Mouse (Mus musculus) spleen, postnatal 4 days (tissue): ENCODE measurements at regions not wholly inside any gene's neighbourhood (a gene's known extent, or its start where the extent isn't known, plus 50 kb on each side); places are given as distances from the start of the nearest gene placed in this dataset.

Experiments used
- DNase-seq, 2 experiments: peaks; one replicate each; pipeline ENCODE4 v3.0.0; 2022; ENCODE audit warnings: low spot score in 2 of 2

GRCm38 (mm10) chr13:99641386-99642165 is 125.2 kb upstream of the Map1b start:
- no peak for DNase-seq

- DNase-seq: no peak
Observed at GRCm38 (mm10) chr13:99632706-99633105, 116.4 kb upstream of the Map1b start.

DNA sequence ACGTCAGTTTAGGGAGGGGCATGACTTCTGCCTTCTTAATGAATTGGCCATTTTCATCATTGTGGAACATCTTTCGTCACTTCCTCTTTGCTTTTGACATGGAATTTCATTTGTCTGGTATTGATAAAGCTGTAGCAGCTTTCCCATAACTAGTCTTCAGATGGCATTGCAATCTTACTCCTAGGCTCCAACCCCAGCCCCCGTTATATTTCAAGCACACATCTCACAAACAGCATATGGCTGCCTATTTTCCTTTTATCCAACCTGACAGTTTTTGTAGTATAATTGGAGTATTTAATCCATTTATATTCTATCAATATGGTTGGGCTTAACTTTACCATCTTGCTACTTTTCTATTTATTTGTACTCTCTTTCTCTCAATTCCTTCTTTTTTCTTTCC is 114.5 kb upstream of the Map1b start:
- DNase-seq: no peak

DNA sequence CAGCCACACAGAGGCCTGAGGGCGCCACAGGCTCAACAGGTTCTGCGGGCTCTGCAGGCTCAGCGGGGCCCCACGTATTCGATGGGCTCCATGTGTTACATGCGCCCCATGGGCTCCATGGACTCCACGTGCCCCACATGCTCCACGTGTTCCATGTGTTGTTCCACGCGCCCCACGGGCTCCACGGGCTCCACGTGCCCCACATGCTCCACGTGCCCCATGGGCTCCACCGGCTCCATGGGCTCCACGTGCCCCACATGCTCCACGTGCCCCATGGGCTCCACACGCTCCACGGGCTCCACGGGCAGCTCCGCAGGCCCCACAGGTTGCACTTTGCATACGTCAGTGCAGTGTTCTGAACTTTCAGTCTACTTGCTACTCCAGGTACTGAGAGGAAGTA is 114.0 kb upstream of the Map1b start:
- no peak for DNase-seq

GRCm38 (mm10) chr13:99625196-99625595 is 108.9 kb upstream of the Map1b start:
- DNase-seq: no peak

GRCm38 (mm10) chr13:99618332-99618731 is 102.0 kb upstream of the Map1b start:
- DNase-seq: no peak

DNA sequence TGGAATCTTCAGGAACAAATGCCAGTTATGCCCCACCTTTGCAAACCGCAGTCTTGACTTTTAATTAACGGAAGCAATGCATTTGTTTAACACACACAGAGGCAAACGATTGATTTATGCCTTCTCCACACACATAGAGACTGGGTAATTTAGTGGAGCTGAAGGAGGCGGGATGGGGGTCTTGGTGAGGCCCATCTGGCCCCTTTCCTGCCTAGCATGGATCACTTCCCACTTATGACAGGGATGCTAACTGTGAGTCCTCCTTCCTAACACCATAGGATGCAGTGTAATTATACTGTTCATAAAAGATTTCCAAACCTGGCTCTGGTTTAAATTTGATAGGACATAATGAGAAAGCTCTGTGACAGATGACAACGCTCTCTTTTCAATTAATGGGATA is 101.1 kb upstream of the Map1b start:
- DNase-seq: no peak

- no peak for DNase-seq
Observed at GRCm38 (mm10) chr13:99611715-99612494, 95.6 kb upstream of the Map1b start.

DNA sequence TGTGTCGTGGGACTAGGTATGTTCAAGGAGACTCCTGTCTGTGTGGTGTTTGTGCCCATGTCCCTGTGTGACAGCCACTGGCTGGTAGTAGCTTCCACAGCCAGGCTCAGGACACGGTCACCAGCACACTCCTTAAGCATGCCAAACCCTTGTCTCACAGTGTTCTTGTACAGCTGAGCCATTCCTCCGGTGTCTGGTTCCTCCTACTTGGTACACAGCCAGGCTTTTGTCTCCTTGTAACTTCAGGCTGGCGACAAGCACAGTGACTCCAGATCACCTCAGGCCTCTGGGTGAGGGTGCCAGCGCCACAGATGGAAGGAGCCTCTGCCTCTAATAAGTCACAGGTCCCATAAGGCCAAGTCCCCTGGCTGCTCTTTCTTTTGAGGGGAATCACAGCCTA is 94.2 kb upstream of the Map1b start:
- no peak for DNase-seq

DNA sequence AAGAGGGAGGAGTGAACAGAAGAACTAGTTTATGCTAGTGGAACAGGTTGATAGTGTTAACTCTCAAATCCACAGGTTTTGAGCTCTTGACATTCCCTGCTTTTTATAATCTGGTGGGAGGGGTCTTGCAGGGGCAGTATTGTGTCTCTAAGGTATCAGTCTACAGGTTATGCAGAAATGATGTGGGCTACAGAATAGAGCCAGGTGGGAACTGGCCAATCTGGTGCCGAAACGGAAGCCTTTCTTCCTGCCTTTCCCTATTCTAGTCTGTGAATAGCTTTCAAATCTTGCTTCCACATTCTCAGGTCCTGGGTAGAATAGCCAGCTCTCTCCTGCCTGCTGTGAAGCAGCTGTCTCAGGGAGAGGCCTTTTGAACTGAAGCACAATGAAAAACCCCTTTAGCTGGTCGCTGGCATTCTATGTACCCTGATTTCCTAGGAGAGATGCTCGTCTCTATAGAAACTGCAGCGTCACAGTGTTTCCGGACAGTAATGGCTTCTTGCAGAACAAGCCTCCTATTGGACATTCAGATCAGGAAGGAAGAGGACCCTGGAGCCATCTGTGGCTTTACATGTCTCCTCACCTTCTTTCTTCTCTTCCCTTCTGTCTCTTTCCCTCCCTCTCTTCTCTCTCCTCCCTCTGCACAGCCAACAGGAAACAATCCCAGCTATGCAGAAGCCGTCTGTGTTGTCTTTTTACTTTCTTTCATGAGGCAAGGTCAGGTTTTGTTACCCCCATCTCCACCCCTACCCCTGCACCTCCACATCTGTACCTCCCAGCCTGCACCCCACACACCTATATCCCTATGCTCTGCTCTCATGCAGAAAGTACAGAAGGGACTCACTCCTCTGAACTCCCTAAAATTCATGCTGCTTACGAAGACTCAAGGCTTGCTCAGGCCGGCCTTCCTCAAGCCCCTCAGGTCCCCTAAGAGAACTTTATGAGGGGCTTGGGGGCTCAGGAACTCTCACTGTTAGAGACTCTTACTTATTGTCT is 93.1 kb upstream of the Map1b start:
- no peak for DNase-seq

GRCm38 (mm10) chr13:99608591-99608990 is 92.3 kb upstream of the Map1b start:
- no peak for DNase-seq

- no peak for DNase-seq
Observed at GRCm38 (mm10) chr13:99607208-99607607, 90.9 kb upstream of the Map1b start.

DNA sequence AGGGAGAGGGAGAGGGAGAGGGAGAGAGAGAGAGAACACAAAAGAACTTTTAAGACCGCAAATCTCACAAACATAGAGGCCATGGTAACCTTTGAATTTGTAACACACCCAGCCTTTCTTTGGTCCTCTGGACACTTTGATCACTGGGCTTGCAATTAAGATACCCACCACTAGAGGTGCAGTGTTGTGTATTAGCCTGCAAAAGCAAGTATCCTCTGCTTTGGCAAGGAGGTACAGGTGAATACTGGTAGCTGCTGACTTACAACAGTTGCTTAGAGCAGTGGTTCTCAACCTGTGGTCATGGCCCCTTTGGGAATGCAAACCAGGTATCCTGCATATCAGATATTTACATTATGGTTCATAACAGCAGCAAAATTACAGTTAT is 90.3 kb upstream of the Map1b start:
- no peak for DNase-seq

GRCm38 (mm10) chr13:99605866-99606605 is 89.7 kb upstream of the Map1b start:
- no peak for DNase-seq

DNA sequence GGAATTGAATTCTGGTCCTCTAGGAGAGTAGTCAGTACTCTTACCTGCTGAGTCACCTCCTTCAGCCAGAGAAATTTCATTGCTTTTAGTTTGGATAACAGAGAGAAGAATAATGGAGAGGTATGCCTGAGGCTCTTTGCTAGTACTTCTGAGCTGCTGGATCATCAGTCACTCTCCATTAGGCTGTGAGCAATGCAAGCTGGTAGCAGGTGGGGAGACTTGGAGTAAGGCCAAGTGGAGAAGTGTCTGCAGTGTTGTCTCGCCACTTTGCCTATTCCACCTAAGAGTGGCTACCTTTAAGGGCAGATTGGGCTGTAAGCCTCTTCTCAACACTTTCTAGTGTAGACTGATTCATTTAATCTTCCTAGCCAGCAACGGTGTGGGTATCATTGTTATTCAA is 81.6 kb upstream of the Map1b start:
- DNase-seq: no peak

- no peak for DNase-seq
Observed at GRCm38 (mm10) chr13:99593846-99594813, 77.8 kb upstream of the Map1b start.

DNA sequence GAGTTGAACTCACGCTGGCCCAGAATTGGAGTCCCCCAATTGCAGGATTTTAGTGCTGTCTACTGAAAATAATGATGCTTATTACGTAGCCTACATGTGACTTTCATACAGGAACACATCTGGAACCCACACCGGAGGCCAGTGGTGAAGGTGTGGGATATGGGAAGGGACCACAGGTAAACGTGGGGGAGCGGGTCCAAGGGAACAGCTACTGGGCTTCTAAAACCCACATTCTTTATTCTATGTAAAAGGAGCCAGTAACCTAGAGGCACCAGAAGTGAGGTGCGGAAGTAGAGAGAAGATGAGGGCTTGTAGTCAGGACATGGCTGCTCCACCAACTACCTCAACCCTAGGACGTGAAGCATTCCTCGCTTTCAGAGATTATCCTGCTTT is 76.9 kb upstream of the Map1b start:
- no peak for DNase-seq

DNA sequence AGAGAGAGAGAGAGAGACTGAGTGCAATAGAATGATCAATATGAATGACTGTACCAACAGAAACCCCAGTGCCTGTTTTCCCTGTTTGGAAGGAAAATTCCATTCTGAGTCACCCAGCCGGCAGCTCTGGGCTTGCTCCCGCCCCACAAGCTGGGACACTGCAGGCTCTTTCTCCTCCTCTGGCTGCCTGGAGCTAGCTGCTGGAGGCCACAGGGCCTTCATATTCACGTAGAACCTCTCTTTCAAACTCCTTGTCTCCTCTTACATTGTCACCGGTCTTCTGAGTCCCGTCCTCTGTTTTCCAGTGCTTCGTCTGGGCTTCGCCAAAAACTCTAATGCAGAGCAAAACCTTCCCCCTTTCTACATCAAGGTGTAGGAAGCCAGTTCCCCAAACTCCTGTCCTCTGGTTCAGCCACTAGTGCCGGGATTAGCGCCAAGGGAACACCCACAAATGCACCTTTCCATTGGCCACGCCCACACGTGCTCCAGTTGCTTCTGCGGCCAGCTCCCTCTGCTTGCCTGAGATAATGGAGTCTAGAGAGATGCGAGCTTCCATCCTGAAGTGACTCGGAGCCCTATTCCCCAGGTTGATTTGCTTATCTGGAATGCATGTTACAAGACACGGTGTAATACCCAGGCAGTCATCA is 76.4 kb upstream of the Map1b start:
- DNase-seq: no peak

DNA sequence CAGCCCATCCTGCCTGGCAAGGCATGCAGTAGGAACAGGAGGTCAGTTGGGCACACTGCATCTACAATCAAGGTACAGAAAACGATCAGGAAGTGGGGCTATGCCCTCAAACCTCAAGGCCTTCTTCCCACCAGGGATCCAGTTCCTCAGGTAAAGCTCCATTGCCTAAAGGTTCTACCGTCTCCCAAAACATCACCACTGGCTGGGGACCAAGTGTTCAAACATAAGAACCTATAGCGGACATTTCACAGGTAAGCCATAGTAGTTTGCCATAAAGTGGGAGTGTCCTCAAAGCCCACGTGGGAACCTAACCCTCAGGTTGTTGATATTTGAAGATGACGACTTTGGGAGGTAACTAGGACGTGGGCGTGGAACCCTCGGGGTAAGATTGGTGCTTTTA is 72.3 kb upstream of the Map1b start:
- no peak for DNase-seq

DNA sequence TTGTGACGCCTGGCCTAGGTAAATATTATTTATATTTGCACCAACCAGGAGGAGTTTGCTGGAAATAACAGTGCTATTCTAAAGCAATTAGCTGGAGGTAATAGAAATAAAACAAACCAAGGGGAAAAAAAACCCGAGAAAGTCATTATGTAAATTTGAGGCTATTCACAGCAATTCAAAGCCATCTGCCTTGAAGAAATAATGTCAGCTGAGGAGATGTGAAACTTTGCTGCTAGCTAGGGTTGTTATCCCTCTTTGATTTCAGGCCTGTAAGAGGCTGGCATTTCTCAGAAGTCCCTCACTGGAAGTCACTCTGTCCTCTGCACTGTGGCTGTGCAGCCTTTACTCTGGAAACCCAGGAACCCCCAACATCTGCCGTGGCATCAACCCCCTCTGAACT is 67.5 kb upstream of the Map1b start:
- no peak for DNase-seq
